Mouse (Mus musculus): ENCODE measurements around the gene Casp8.
A peak's percentile ranks its signal among the peaks of the same experiment; 100 is the strongest.
"Not testable (repeated sequence)": the region's sequence is repeated elsewhere in the genome, so short reads cannot be mapped to it uniquely, and the experiment has no call there.

Casp8 gene

DNA sequence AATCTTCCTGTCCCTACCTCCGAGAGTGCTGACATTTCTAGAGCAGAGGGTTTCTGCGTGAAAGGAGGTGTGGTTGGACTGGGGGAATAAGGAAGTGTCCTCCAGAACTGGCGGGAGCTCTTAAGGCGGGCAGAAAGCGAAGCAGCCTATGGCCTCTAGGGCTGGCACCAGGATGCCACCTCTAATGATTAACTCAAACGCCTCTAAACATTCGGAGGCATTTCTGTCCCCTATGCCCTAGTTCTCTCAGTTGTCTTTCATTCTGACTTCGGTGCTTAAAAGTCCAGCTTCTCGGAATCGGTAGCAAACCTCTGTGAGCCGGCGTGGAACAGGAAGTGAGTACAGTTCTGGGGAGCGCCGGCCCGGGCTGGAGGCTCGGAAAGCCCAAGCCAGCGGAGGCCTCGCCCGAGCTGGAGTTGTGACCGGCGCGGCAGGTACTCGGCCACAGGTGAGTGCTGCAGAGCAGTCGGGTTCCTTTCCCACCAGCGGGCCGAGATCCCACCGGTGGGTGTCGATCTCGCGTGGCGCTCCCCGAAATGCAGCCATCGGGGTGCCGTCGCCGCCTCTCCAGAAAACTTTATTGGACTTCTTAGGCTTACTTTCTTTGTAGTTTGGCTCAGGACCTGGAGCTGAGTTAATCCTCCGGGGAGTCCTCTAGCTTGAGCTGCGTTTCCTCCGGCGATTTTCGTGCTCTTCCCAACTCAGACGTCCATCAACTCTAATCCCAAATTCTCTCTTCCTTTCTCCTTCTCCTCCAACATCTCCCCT lies at the start of gene Casp8:
TSS of gene Casp8 (plus strand) at position 84 of the 768 bp plus-strand sequence.
- DNase-seq (ENCODE audit: low read depth) = peak; percentile 64

DNA sequence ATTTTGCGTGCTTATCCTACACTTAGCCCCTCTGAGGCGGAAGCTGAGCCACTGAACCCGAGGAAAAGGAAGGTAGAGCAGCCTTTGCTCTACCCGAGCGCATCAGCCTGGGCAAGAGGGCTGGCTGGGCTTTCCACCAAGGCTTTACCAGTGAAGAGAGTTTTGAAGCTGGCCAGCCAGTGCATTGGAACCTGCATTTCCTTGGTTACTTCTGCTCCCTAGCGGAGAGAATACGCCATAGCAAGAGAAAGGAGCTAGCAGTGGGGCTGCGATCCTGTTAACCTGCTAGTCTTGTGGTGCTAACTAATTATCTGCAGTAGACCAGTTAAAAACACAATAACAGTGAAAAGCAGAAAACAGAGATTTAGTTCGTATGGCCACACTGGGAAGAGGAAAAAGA lies 48.3 kb upstream of the Casp8 start:
- DNase-seq (ENCODE audit: low read depth) = no peak

DNA sequence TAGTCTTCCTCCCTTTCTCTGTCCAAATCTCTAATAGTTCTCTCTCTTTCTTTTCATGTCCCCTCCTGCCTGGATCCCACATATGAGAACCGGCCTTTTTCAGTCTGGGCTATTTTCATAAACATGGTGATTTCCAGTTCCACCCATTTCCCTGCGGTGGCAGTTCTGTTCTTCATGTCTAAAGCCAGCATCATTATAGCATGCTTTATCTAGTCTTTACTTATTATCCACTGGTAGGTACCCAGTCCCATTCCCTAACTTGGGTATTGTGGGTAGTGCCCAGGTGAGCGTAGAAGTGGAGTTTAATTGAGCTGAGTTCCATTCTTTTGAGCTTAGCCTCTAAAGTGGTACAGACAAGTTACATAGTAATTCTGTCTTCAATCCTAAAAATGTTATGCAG lies 35.7 kb upstream of the Casp8 start:
- DNase-seq (ENCODE audit: low read depth) = no peak

DNA sequence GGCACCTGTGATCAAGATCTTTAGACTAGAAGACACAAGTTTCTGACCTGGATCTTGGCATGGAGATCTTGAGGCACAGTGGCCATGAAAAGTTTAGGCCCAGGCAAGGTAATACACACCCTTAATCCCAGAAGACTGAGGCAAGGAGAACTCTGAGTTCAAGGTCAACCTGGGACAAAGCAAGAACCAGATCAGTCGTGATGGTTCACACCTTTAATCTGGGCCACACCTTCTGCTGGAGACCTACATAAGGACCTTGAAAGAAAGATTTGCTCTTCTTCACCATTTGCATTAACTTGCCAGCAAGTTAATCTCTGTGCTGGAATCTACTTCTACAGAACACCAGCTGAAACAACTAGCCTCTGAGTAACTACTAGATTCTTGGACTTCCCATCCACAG lies 34.6 kb upstream of the Casp8 start:
- DNase-seq (ENCODE audit: low read depth) = no peak

GRCm38 (mm10) chr1:58761391-58762275 lies 33.5 kb upstream of the Casp8 start:
- not testable (repeated sequence) for DNase-seq (ENCODE audit: low read depth)

DNA sequence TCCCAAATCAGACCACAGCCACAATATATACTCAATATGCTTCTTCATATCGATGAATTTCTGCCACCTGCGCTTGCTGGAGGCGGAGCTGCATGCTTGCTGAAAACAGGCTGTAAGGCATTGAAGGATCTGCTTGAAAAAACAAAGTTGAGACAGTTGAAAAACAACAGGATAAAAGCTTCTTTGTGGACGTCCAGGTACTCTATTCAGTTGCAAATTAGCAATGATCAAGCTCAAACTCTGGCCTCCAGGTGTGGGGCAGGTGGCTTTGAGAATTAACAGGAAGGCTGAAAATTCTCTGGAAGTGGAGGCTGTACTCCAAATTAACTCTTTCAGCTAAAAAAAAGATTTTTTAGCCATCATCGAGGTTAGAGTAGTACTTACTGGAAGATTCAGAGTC lies 32.6 kb upstream of the Casp8 start:
- DNase-seq (ENCODE audit: low read depth) = no peak

DNA sequence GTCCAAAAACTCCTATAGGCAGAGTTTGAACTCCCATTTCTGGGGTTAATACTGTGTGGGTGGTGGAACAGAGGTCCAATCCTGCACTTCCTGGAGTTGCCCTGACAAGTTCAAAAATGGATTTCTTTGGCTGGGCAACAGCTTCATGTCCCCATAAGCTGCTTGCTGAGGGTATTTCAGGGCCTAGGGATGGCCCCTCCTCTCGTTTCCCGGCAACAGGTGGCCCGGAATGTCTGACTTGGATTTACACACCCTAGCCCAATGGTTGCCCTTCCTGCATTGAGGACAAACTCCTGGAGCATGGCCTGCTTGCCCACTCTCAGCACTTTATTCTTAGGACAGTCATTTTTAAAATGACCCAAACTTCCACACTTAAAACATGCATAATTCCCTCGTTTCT lies 28.7 kb upstream of the Casp8 start:
- not testable (repeated sequence) for DNase-seq (ENCODE audit: low read depth)

DNA sequence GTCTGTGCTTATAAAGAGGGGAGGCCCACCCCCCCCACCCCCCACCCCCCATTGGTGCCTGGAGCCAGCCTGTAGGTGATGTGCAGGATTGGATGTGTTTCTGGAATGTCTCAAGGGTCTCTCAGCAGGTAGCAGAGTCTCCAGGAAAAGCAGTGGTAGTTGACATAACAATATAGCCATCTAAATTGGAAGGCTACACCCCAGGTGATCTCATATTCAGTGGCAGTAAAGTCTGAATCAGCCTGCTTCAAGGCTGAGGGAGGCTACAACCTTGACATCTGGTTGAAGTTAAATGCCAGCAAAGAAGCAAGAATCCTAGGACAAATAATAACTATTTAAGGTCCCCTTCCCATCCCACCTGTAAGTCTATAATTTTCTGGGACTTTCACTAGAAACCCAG lies 26.0 kb upstream of the Casp8 start:
- DNase-seq (ENCODE audit: low read depth) = no peak

GRCm38 (mm10) chr1:58769701-58770100 lies 25.5 kb upstream of the Casp8 start:
- no peak for DNase-seq (ENCODE audit: low read depth)

DNA sequence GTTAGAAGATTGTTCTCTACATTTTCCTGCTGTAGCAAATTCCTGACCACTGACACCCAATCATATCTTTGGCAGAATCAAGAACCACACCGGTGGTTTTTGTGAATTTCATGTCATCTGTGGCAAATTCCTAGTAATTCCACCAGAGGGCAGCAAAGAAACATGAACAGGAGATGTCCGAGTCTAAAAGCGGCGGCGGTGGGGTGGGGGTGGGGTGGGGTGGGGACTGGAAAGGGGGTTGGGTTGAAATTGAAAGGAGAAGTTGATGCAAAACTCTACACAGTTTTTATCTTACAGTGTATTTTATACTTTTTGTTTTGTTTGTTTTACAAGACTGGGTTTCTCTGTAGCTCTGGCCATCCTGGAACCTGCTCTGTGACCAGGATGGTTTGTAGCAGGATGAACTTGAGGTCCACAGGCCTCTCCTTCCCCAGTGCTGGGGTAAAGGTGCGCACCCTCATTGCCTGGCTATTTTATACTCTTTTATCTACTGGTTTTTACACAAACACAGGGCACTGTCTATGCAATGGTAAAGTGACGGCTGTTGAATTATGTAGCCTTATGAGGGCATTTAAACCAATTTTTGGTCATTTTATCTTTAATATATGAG lies 25.0 kb upstream of the Casp8 start:
- peak; percentile 42 for DNase-seq (ENCODE audit: low read depth)

DNA sequence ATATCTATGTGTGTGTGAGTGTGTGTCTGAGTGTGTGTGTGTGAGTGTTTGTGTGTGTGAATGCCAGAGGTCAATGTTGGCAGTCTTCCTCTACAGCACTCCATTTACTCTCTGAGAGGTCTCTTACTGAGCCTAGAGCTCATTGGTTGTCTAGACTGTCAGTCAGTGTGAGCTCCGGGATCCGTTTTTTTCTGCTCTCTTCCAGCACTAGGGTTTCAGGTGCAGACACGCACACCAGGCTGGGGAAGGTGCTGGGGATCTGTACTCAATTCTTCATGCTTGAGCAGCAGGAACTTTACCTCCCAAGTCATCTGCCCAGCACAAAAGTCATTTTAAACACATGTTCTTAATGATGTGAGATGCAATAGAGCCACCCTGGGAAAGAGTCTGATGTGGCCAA lies 23.1 kb upstream of the Casp8 start:
- no peak for DNase-seq (ENCODE audit: low read depth)

DNA sequence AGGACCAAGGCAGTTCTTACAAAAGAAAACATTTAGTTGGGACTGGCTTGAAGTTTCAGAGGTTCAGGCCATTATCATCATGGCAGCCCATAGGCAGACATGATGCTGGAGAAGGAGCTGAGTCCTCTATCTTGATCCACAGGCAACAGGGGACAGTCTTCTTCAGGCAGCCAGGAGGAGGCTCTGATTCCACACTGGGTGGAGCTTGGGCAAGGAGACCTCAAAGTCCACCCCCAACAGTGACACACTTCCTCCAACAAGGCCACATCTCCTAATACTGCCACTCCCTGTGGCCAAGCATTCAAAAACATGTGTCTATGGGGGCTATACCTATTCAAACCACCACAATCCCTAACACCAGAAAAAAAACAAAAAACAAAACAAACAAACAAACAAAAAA lies 21.9 kb upstream of the Casp8 start:
- no peak for DNase-seq (ENCODE audit: low read depth)

GRCm38 (mm10) chr1:58773905-58774304 lies 21.3 kb upstream of the Casp8 start:
- DNase-seq (ENCODE audit: low read depth) = no peak

GRCm38 (mm10) chr1:58775361-58775760 lies 19.8 kb upstream of the Casp8 start:
- DNase-seq (ENCODE audit: low read depth) = no peak

DNA sequence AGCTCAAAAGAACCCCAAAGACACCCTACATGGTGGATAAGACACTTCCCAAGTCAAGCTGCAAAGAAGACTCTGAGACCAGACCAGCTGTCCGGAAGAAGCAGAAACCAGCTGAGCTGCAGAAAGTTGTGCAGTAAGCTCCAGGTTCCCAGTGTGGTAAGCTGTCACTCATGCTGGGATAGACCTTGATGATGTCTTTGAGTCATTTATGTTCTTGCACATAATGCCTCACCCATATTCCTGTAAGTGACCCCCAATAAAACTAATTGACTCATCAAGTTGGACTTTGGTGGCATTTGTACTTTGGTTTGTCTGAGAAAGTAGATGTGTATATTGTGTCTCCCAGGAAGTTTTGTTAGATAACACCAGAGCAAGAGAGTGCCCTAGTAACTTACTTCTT lies 17.6 kb upstream of the Casp8 start:
- DNase-seq (ENCODE audit: low read depth) = no peak

DNA sequence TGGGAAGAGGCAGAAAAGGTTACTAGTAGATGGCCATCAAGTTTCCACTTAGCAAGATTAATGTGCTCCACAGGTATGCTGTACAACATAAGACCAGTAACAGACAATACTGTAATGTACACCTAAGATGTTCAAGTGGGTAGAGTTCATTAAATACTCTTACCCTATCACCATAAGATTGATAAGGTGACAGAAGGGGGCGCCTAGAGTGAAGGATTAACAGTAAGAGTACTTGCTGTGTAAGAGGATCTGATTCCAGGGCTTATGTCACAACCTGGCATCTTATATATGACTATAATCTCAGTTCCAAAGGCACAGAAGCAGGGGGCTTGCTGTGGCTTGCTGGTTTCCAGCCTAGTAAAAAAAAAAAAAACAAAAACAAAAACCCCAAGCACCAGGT lies 16.9 kb upstream of the Casp8 start:
- no peak for DNase-seq (ENCODE audit: low read depth)

DNA sequence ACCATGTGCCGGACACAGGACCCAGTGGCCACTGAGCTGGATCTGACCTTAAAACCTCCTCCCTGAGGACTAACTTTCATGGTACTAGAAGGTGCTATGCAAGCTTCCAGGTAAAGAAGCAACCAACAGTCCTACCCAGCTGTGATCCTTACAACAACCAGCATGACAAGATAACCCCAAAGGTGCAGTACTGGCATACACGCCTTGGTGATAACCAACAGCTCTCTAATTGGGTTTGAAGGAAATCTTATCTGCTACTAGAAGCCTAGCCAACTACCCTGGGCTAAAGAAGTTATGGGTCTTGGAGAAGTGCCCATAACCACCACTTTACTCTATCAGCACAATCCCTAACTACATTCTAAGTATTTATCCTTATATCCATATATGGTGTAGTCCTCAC lies 8.9 kb upstream of the Casp8 start:
- DNase-seq (ENCODE audit: low read depth) = no peak

DNA sequence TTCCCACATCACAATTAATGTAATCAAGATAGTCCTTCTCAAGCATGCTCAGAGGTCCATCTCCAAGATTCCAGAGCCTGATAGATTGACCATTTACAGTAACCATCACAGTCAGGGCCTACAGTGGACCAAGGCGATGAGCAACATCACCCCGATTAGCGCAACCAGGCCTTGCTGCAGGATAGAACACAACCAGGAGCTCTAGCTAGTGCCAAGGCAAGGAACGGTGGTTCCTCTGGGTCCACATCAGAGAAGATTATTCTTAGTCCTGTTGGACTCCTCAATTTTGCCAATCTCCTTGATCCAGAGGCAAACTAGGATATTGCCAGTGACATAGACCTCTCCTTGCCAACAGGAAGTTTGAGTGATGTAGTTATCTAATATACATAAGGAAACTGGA lies 6.8 kb upstream of the Casp8 start:
- no peak for DNase-seq (ENCODE audit: low read depth)

GRCm38 (mm10) chr1:58794705-58795104 lies 469 bp upstream of the Casp8 start:
- DNase-seq (ENCODE audit: low read depth) = no peak

- DNase-seq (ENCODE audit: low read depth) = no peak
Measured at GRCm38 (mm10) chr1:58796059-58796363, 837 bp downstream of the Casp8 start.

DNA sequence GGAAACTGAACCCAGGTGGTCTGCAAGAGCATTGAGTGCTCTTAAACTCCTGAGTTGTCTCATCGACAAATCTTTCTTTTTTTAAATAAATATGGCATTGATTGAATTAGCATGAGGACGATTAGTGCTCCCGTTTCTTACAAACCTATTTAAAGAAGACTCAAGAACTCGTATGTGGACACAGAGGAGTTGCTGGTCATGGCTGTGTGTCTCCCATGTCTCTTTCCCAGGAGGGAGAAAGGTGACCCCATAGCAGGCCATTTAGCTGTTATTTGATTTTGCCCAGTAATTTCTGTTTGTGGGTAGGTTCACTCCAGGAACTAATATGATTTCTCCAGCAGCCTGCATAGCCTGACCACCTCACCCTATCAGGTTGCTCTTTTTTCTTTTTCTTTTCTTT lies 1.7 kb downstream of the Casp8 start:
- no peak for DNase-seq (ENCODE audit: low read depth)

DNA sequence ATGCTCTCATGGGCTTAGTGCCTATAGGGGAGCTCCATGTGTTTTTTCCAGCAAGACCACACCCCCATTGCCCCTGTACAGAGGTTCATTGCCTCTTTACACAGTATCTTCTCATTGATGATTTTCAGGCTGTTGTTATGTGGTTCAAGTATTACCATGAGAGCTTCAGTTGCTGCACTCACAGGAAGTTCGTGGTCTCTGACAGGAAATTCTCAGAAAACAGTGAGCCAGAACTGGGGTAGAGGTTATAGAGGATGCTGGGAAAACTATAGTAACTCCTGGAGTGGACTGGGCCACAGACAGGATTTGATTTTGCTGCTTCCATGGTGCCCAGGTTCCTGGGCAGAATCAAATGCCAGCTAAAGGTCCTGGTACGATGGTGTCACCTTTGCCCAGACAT lies 2.2 kb downstream of the Casp8 start:
- no peak for DNase-seq (ENCODE audit: low read depth)

GRCm38 (mm10) chr1:58798911-58799310 lies 3.7 kb downstream of the Casp8 start:
- DNase-seq (ENCODE audit: low read depth) = no peak

All from c-Kit-positive CD71-positive TER-119-negative erythroid progenitor cells, embryonic 14.5 days (primary cell).